Mouse (Mus musculus) heart, adult 2 months (tissue): ENCODE results near the gene Cep170.

Experiments
- CTCF ChIP-seq: fragments of 200-600 bp; IDR thresholded peaks from 2 replicates; pipeline ENCODE4 v1.8.1; 2022; ENCODE audit warnings: antibody characterized with exemption, mild to moderate bottlenecking, moderate library complexity
- EP300 ChIP-seq: fragments of 200-500 bp; IDR thresholded peaks from 2 replicates; pipeline ENCODE4 v1.6.1; 2011; ENCODE audit warnings: low read depth, low read length, control low read depth; ENCODE audit not compliant: insufficient read depth
- POLR2A ChIP-seq: fragments of 200-500 bp; IDR thresholded peaks from 2 replicates; pipeline ENCODE4 v1.6.1; 2011; ENCODE audit warnings: mild to moderate bottlenecking, low read depth, low read length, control low read depth; ENCODE audit not compliant: insufficient read depth

DNA sequence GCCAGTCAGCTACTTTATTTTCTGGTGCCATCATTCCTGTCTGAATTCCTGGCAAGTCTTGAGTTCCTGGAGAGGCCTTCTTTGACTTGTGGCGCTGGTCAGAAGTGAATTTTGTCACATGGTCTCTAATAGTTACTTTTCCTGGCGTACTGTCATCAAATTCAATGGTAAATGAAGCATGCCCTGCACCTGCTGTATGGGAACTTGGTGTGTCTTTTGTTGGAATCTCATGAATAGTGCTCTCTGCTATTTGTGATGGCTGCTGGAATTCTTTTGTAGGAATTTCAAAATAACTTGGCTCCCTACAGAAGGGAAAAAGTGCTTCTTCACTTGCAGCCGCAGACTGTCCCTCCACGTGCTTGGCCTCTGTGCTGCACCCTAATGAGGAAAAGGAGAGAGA lies 39.3 kb downstream of the Cep170 start:
- no peak for TF ChIP-seq CTCF
- no peak for TF ChIP-seq EP300
- no peak for TF ChIP-seq POLR2A
